8 mouse cellular contexts compared by ENCODE assay signal in the genomic region with DNA sequence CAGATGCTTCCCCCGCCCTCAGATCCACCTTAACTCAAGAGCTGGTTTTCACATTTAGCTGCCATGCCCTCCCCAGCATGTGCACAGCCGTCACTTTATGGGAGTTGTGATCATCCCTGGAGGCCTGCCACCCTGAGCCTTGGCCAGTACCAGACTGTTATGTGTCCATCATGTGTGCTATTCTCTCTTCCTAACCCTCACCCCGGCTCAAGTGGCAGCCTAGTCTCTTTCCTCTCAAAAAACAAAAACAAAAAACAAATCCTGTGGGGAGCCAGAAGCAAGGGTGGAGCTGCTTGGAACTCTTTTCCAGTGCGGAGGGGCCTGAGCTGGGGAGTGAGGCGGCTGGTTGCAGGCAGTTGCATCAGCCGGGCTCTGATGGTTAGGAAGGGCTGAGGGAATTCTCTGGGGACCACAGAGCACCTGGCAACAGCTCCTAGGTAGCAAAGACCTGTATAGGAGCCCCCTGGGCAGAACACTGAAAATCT. TPM values are rescaled to one million over a fixed set of nuclear protein-coding genes. Genes with fewer than 3 reads are reported as not detected.
DNase-seq lines count a peak whose midpoint lies in the region; ATAC-seq and TF ChIP-seq lines count a peak whose summit lies in the region.

No protein-coding gene starts in this region.

- TF ChIP-seq POLR2A in bone marrow, adult 2 months (IDR thresholded peaks at IDR 0.05; ENCODE audit: borderline replicate concordance, control insufficient read depth, low read depth, low read length) = no peak

- peak overlapping the region; percentile 14 for H3K4me3 ChIP-seq in bone marrow, adult 2 months (replicated peaks; ENCODE audit: control insufficient read depth, low read depth, low read length)
- peak overlapping the region; percentile 25 for H3K4me3 ChIP-seq in forebrain, embryonic 16.5 days (replicated peaks; ENCODE audit: low read length)
- peak overlapping the region; percentile 83; the same call in 1 of the 2 replicates for H3K4me3 ChIP-seq in hindbrain, embryonic 14.5 days (replicated peaks; ENCODE audit: low read length)
- H3K4me3 ChIP-seq in lung, embryonic 16.5 days (ENCODE audit: low read length) = peak overlapping the region; percentile 83
- H3K4me3 ChIP-seq in stomach, embryonic 14.5 days (ENCODE audit: low read depth, low read length) = peak overlapping the region; percentile 69

- H3K36me3 ChIP-seq in forebrain, embryonic 16.5 days (ENCODE audit: control insufficient read depth, insufficient read depth) = no peaks in the 10 kb centered on the region
- no peaks in the 10 kb centered on the region for H3K36me3 ChIP-seq in hindbrain, embryonic 14.5 days (replicated peaks; ENCODE audit: control insufficient read depth, insufficient read depth)
- H3K36me3 ChIP-seq in lung, embryonic 16.5 days (ENCODE audit: control insufficient read depth, insufficient read depth, low read length) = peaks cover 3% of the 10 kb centered on the region; the same call in 1 of the 2 replicates
- peaks cover 4% of the 10 kb centered on the region; the same call in 1 of the 2 replicates for H3K36me3 ChIP-seq in stomach, embryonic 14.5 days (ENCODE audit: control insufficient read depth, insufficient read depth, low read length)

- peaks cover 9% of the 10 kb centered on the region for H3K4me1 ChIP-seq in bone marrow, adult 2 months (ENCODE audit: control insufficient read depth, insufficient read depth, low read length)
- H3K4me1 ChIP-seq in forebrain, embryonic 16.5 days (replicated peaks; ENCODE audit: control insufficient read depth, insufficient read depth, low read length) = peaks cover 48% of the 10 kb centered on the region
- H3K4me1 ChIP-seq in hindbrain, embryonic 14.5 days (replicated peaks; ENCODE audit: control insufficient read depth, insufficient read depth, low read length) = peaks cover 36% of the 10 kb centered on the region
- peaks cover 36% of the 10 kb centered on the region for H3K4me1 ChIP-seq in lung, embryonic 16.5 days (replicated peaks; ENCODE audit: control insufficient read depth, insufficient read depth, low read length)
- peaks cover 41% of the 10 kb centered on the region for H3K4me1 ChIP-seq in stomach, embryonic 14.5 days (ENCODE audit: control insufficient read depth, insufficient read depth, low read length)

- 37% methylated on average over 6 of the region's 6 CpGs for WGBS in bone marrow, adult 2 months
- WGBS in forebrain, embryonic 16.5 days = 18% methylated on average over 6 of the region's 6 CpGs
- 33% methylated on average over 6 of the region's 6 CpGs for WGBS in hindbrain, embryonic 14.5 days
- WGBS in lung, embryonic 16.5 days = 35% methylated on average over 6 of the region's 6 CpGs
- 35% methylated on average over 6 of the region's 6 CpGs for WGBS in stomach, embryonic 14.5 days

- no peak for TF ChIP-seq CTCF in bone marrow, adult 2 months (IDR thresholded peaks at IDR 0.05; ENCODE audit: control insufficient read depth, insufficient read depth, low read length)

- ATAC-seq in forebrain, embryonic 16.5 days = no peak
- ATAC-seq in hindbrain, embryonic 14.5 days (ENCODE audit: low FRiP score) = no peak
- no peak for ATAC-seq in lung, embryonic 16.5 days (ENCODE audit: low read depth)
- no peak for ATAC-seq in stomach, embryonic 14.5 days (ENCODE audit: insufficient number of reproducible peaks, insufficient read depth, low FRiP score, low read depth)
- no peak for ATAC-seq in activated CD4-positive, CD25-positive, alpha-beta regulatory T cell, adult 4 months

- no peaks in the 10 kb centered on the region for H3K9me3 ChIP-seq in forebrain, embryonic 16.5 days (ENCODE audit: control insufficient read depth, low read length)
- H3K9me3 ChIP-seq in hindbrain, embryonic 14.5 days (ENCODE audit: control insufficient read depth, low read length) = no peaks in the 10 kb centered on the region
- H3K9me3 ChIP-seq in lung, embryonic 16.5 days (ENCODE audit: control insufficient read depth, low read length) = no peaks in the 10 kb centered on the region
- H3K9me3 ChIP-seq in stomach, embryonic 14.5 days (ENCODE audit: control insufficient read depth, low read depth, low read length) = no peaks in the 10 kb centered on the region

- H3K27ac ChIP-seq in bone marrow, adult 2 months (ENCODE audit: control insufficient read depth, insufficient read depth, low read depth, low read length, poor library complexity) = peak overlapping the region; percentile 20; the same call in 1 of the 2 replicates
- H3K27ac ChIP-seq in forebrain, embryonic 16.5 days (ENCODE audit: low read length) = 0 out of 2 replicates have a peak overlapping the region, but pooled peaks have one; percentile 27
- no peak overlapping the region for H3K27ac ChIP-seq in hindbrain, embryonic 14.5 days
- H3K27ac ChIP-seq in lung, embryonic 16.5 days (ENCODE audit: low read length) = peak overlapping the region; percentile 27; the same call in 1 of the 2 replicates
- no peak overlapping the region for H3K27ac ChIP-seq in stomach, embryonic 14.5 days (ENCODE audit: low read length)

- peak overlapping the region; percentile 80 for H3K4me2 ChIP-seq in forebrain, embryonic 16.5 days (ENCODE audit: low read length)
- H3K4me2 ChIP-seq in hindbrain, embryonic 14.5 days (replicated peaks) = peak overlapping the region; percentile 67
- H3K4me2 ChIP-seq in lung, embryonic 16.5 days (ENCODE audit: low read depth, low read length) = peak overlapping the region; percentile 88
- peak overlapping the region; percentile 88 for H3K4me2 ChIP-seq in stomach, embryonic 14.5 days (replicated peaks; ENCODE audit: low read depth, low read length)

- peak; percentile 42 for DNase-seq in right cerebral cortex, postnatal 4 days
- DNase-seq in right cerebral cortex, postnatal 36 days (ENCODE audit: low spot score in 2 of 2) = no peak
- no peak for DNase-seq in hindbrain, embryonic 14.5 days (ENCODE audit: low spot score)

- H3K9ac ChIP-seq in forebrain, embryonic 16.5 days (replicated peaks; ENCODE audit: low read depth, low read length) = peak overlapping the region; percentile 50
- H3K9ac ChIP-seq in hindbrain, embryonic 14.5 days = peak overlapping the region; percentile 45; the same call in 1 of the 2 replicates
- H3K9ac ChIP-seq in lung, embryonic 16.5 days (ENCODE audit: low read length) = peak overlapping the region; percentile 54
- H3K9ac ChIP-seq in stomach, embryonic 14.5 days (replicated peaks; ENCODE audit: low read depth, low read length) = 0 out of 2 replicates have a peak overlapping the region, but pooled peaks have one; percentile 18

- H3K27me3 ChIP-seq in forebrain, embryonic 16.5 days (replicated peaks; ENCODE audit: control insufficient read depth, insufficient read depth, low read length) = no peaks in the 10 kb centered on the region
- H3K27me3 ChIP-seq in hindbrain, embryonic 14.5 days (ENCODE audit: control insufficient read depth, insufficient read depth, low read length) = no peaks in the 10 kb centered on the region
- no peaks in the 10 kb centered on the region for H3K27me3 ChIP-seq in lung, embryonic 16.5 days (ENCODE audit: control insufficient read depth, insufficient read depth, low read depth, low read length)
- no peaks in the 10 kb centered on the region for H3K27me3 ChIP-seq in stomach, embryonic 14.5 days (ENCODE audit: control insufficient read depth, insufficient read depth, low read length)

RNA-seq across cellular contexts. Expression of a gene that starts 2.3 kb away (rescaled TPM):
- 24.5 and 32.7 TPM in 2 replicates for polyA plus RNA-seq in bone marrow, adult 2 months (2011; ENCODE audit: insufficient read depth, insufficient read length, low replicate concordance, missing spikeins)
- 3.4 and 3.7 TPM in 2 replicates for polyA plus RNA-seq in forebrain, embryonic 16.5 days (2015; fragmentation: Nextera tagmentation; extraction: Ambion mirVana)
- polyA plus RNA-seq in hindbrain, embryonic 14.5 days (2014; fragmentation: Nextera tagmentation; extraction: Ambion mirVana) = 2.2 and 2.5 TPM in 2 replicates
- polyA plus RNA-seq in lung, embryonic 16.5 days (2015; fragmentation: Nextera tagmentation; extraction: Ambion mirVana) = 3.3 and 3.5 TPM in 2 replicates
- polyA plus RNA-seq in stomach, embryonic 14.5 days (2014; fragmentation: Nextera tagmentation; extraction: Ambion mirVana) = 3.1 and 4.4 TPM in 2 replicates
- polyA plus RNA-seq in activated CD4-positive, CD25-positive, alpha-beta regulatory T cell, adult 4 months (2017; shearing (Covaris generic)) = 1 to 10 TPM in 1 of 2 experiments, not detected in 1; 1.1 TPM

RNA-seq across cellular contexts. Expression of a gene that starts 2.6 kb away (rescaled TPM):
- 4.2 and 24.8 TPM in 2 replicates for polyA plus RNA-seq in bone marrow, adult 2 months (2011; ENCODE audit: insufficient read depth, insufficient read length, low replicate concordance, missing spikeins)
- 0.44 and 2.3 TPM in 2 replicates for polyA plus RNA-seq in forebrain, embryonic 16.5 days (2015; fragmentation: Nextera tagmentation; extraction: Ambion mirVana)
- 1.3 TPM in 2 replicates for polyA plus RNA-seq in hindbrain, embryonic 14.5 days (2014; fragmentation: Nextera tagmentation; extraction: Ambion mirVana)
- 1.4 and 1.7 TPM in 2 replicates for polyA plus RNA-seq in lung, embryonic 16.5 days (2015; fragmentation: Nextera tagmentation; extraction: Ambion mirVana)
- polyA plus RNA-seq in stomach, embryonic 14.5 days (2014; fragmentation: Nextera tagmentation; extraction: Ambion mirVana) = 1.2 and 3.0 TPM in 2 replicates
- 1 to 10 TPM; 2.0 to 4.1 TPM for polyA plus RNA-seq in activated CD4-positive, CD25-positive, alpha-beta regulatory T cell, adult 4 months (2017; shearing (Covaris generic))

RNA-seq across cellular contexts. Expression of a gene that starts 2.9 kb away (rescaled TPM):
- 24.0 and 44.7 TPM in 2 replicates for polyA plus RNA-seq in bone marrow, adult 2 months (2011; ENCODE audit: insufficient read depth, insufficient read length, low replicate concordance, missing spikeins)
- polyA plus RNA-seq in forebrain, embryonic 16.5 days (2015; fragmentation: Nextera tagmentation; extraction: Ambion mirVana) = 53.9 and 56.1 TPM in 2 replicates
- polyA plus RNA-seq in hindbrain, embryonic 14.5 days (2014; fragmentation: Nextera tagmentation; extraction: Ambion mirVana) = 25.4 and 30.0 TPM in 2 replicates
- 88.6 and 98.6 TPM in 2 replicates for polyA plus RNA-seq in lung, embryonic 16.5 days (2015; fragmentation: Nextera tagmentation; extraction: Ambion mirVana)
- 54.2 and 56.6 TPM in 2 replicates for polyA plus RNA-seq in stomach, embryonic 14.5 days (2014; fragmentation: Nextera tagmentation; extraction: Ambion mirVana)
- polyA plus RNA-seq in activated CD4-positive, CD25-positive, alpha-beta regulatory T cell, adult 4 months (2017; shearing (Covaris generic)) = 10 to 100 TPM; 32.1 to 47.7 TPM

RNA-seq across cellular contexts. Expression of a gene that starts 30.0 kb away (rescaled TPM):
- 28.2 and 48.0 TPM in 2 replicates for polyA plus RNA-seq in bone marrow, adult 2 months (2011; ENCODE audit: insufficient read depth, insufficient read length, low replicate concordance, missing spikeins)
- 103 and 110 TPM in 2 replicates for polyA plus RNA-seq in forebrain, embryonic 16.5 days (2015; fragmentation: Nextera tagmentation; extraction: Ambion mirVana)
- 57.6 and 59.1 TPM in 2 replicates for polyA plus RNA-seq in hindbrain, embryonic 14.5 days (2014; fragmentation: Nextera tagmentation; extraction: Ambion mirVana)
- 92.3 and 95.6 TPM in 2 replicates for polyA plus RNA-seq in lung, embryonic 16.5 days (2015; fragmentation: Nextera tagmentation; extraction: Ambion mirVana)
- 43.6 and 54.9 TPM in 2 replicates for polyA plus RNA-seq in stomach, embryonic 14.5 days (2014; fragmentation: Nextera tagmentation; extraction: Ambion mirVana)
- 1 to 10 TPM; 3.0 to 4.7 TPM for polyA plus RNA-seq in activated CD4-positive, CD25-positive, alpha-beta regulatory T cell, adult 4 months (2017; shearing (Covaris generic))

RNA-seq across cellular contexts. Expression of a gene that starts 30.1 kb away (rescaled TPM):
- 24.5 and 49.2 TPM in 2 replicates for polyA plus RNA-seq in bone marrow, adult 2 months (2011; ENCODE audit: insufficient read depth, insufficient read length, low replicate concordance, missing spikeins)
- 121 and 122 TPM in 2 replicates for polyA plus RNA-seq in forebrain, embryonic 16.5 days (2015; fragmentation: Nextera tagmentation; extraction: Ambion mirVana)
- 98.5 and 104 TPM in 2 replicates for polyA plus RNA-seq in hindbrain, embryonic 14.5 days (2014; fragmentation: Nextera tagmentation; extraction: Ambion mirVana)
- polyA plus RNA-seq in lung, embryonic 16.5 days (2015; fragmentation: Nextera tagmentation; extraction: Ambion mirVana) = 83.7 and 84.4 TPM in 2 replicates
- polyA plus RNA-seq in stomach, embryonic 14.5 days (2014; fragmentation: Nextera tagmentation; extraction: Ambion mirVana) = 64.6 and 71.8 TPM in 2 replicates
- 10 to 100 TPM; 41.0 to 63.7 TPM for polyA plus RNA-seq in activated CD4-positive, CD25-positive, alpha-beta regulatory T cell, adult 4 months (2017; shearing (Covaris generic))

Comparison
In these comparisons a context has a peak if more than half of its experiments do, and no peak if none do; other contexts are left out.
1. H3K27ac ChIP-seq: peak in bone marrow, adult 2 months (single experiment), forebrain, embryonic 16.5 days (single experiment) and lung, embryonic 16.5 days (single experiment); none in hindbrain, embryonic 14.5 days (single experiment) and stomach, embryonic 14.5 days (single experiment).
2. H3K4me3 ChIP-seq: peak in every context shown above with its lines; median percentile 83 in hindbrain, embryonic 14.5 days; 83 in lung, embryonic 16.5 days; 69 in stomach, embryonic 14.5 days; 25 in forebrain, embryonic 16.5 days; 14 in bone marrow, adult 2 months.
3. Peak in every context shown above with its lines, with median percentiles within 50 percentile points of each other: H3K4me2 ChIP-seq and H3K9ac ChIP-seq.